10 mouse cellular contexts compared by ENCODE assay signal in the genomic region with DNA sequence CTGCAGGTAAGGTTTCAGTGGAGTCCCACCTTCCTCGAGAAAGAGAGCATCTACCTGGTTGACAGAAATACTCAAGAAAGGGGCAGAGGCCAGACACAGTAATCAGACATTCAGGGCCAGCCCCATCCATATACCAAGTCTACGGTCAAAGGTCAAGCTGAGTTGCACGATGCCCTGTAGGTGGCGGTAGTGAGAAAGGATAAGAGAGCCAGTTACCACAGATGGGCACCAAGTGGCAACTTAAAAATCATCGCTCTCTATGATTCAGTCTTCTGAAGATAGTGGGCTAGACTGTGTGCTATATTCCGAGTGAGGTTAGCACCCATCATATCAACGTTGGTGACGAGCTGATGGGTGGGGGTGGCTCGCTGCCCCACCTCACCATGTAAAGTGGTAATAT. TPM values are rescaled to one million over a fixed set of nuclear protein-coding genes. Genes with fewer than 3 reads are reported as not detected.
A peak's percentile ranks its signal among the peaks of the same experiment; 100 is the strongest.
DNase-seq lines count a peak whose midpoint lies in the region; ATAC-seq lines count a peak whose summit lies in the region.
"Had no signal": no experiment of that assay in that cellular context is flagged by ENCODE, and none has a peak within 500 bp of the region (broad histone marks: within the 10 kb centered on the region; RNA-seq: fewer than 3 reads in every experiment).

No protein-coding gene starts in this region.

- DNase-seq in heart, embryonic 10.5 days (ENCODE audit: low spot score) = no peak
- no peak for DNase-seq in heart, adult 8-10 months (ENCODE audit: low spot score)
- peak; percentile 43 for DNase-seq in CD4-positive helper T cell, adult 2 months (ENCODE audit: low read depth, low spot score)
- peak; percentile 62 for DNase-seq in adrenal gland, postnatal 10 days
- no peak for DNase-seq in ovary, postnatal 36 days (ENCODE audit: low spot score)
- DNase-seq in urinary bladder, postnatal 10 days (ENCODE audit: low spot score) = no peak

- no peak overlapping the region for H3K4me3 ChIP-seq in heart, embryonic 10.5 days
- H3K4me3 ChIP-seq: embryonic facial prominence, embryonic 12.5 days had no signal

- H3K27me3 ChIP-seq in heart, embryonic 10.5 days (ENCODE audit: insufficient read depth, poor library complexity, severe bottlenecking) = no peaks in the 10 kb centered on the region
- H3K27me3 ChIP-seq: embryonic facial prominence, embryonic 12.5 days had no signal

- H3K27ac ChIP-seq in heart, embryonic 10.5 days = 0 out of 2 replicates have a peak overlapping the region, but pooled peaks have one; percentile 36
- H3K27ac ChIP-seq: embryonic facial prominence, embryonic 12.5 days had no signal

- peaks cover 20% of the 10 kb centered on the region for H3K4me1 ChIP-seq in heart, embryonic 10.5 days

- WGBS in heart, embryonic 10.5 days = 57% methylated on average over 9 of the region's 9 CpGs

- ATAC-seq in erythroid progenitor cell, adult 5-6 weeks (replicated peaks; ENCODE audit: low FRiP score, poor library complexity, severe bottlenecking) = peak; percentile 74; the same call in 1 of the 2 replicates
- peak; percentile 78 for ATAC-seq in megakaryocyte, adult 5-6 weeks (ENCODE audit: poor library complexity, severe bottlenecking)

- no peaks in the 10 kb centered on the region for H3K9me3 ChIP-seq in heart, embryonic 10.5 days
- H3K9me3 ChIP-seq: embryonic facial prominence, embryonic 12.5 days had no signal

- no peaks in the 10 kb centered on the region for H3K36me3 ChIP-seq in heart, embryonic 10.5 days
- H3K36me3 ChIP-seq: embryonic facial prominence, embryonic 12.5 days had no signal

RNA-seq across cellular contexts. Expression of gene Mis18a, which starts 32.5 kb away (rescaled TPM):
- 44.7 and 64.0 TPM in 2 replicates for polyA plus RNA-seq in heart, embryonic 10.5 days (2016; fragmentation: Nextera tagmentation; extraction: Ambion mirVana)
- 1 to 10 TPM; 2.1 to 3.7 (median 2.8) TPM for total RNA-seq in heart, adult 8-10 months (2022)
- total RNA-seq in adrenal gland, postnatal 10 days (2021) = 10 to 100 TPM in 1 of 2 experiments, 1 to 10 TPM in 1; 8.8 to 10.6 TPM
- total RNA-seq in erythroid progenitor cell, adult 5-6 weeks (2015; ENCODE audit: low replicate concordance) = 40.4 and 43.6 TPM in 2 replicates
- total RNA-seq in erythroid progenitor cell, adult 5-6 weeks (2017; ENCODE audit: low replicate concordance) = 8.9 and 25.4 TPM in 2 replicates
- 117 and 121 TPM in 2 replicates for total RNA-seq in megakaryocyte, adult 5-6 weeks (2015)
- total RNA-seq in megakaryocyte, adult 5-6 weeks (2017) = 68.6 and 70.6 TPM in 2 replicates

RNA-seq across cellular contexts. Expression of gene Mrap, which starts 43.3 kb away (rescaled TPM):
- polyA plus RNA-seq in heart, embryonic 10.5 days (2016; fragmentation: Nextera tagmentation; extraction: Ambion mirVana) = 26.7 and 37.5 TPM in 2 replicates
- total RNA-seq in heart, adult 8-10 months (2022) = 10 to 100 TPM; 13.4 to 20.0 (median 13.6) TPM
- total RNA-seq in adrenal gland, postnatal 10 days (2021) = 100 to 1,000 TPM; 218 to 374 TPM
- 6.3 and 13.0 TPM in 2 replicates for total RNA-seq in erythroid progenitor cell, adult 5-6 weeks (2015; ENCODE audit: low replicate concordance)
- total RNA-seq in erythroid progenitor cell, adult 5-6 weeks (2017; ENCODE audit: low replicate concordance) = 1.4 and 4.5 TPM in 2 replicates
- not detected in 2 replicates for total RNA-seq in megakaryocyte, adult 5-6 weeks (2015)
- not detected in 2 replicates for total RNA-seq in megakaryocyte, adult 5-6 weeks (2017)
- polyA plus RNA-seq: stomach, embryonic 14.5 days had no signal

Comparison
In these comparisons a context has a peak if more than half of its experiments do, and no peak if none do; other contexts are left out.
1. DNase-seq: peak in CD4-positive helper T cell, adult 2 months (single experiment) and adrenal gland, postnatal 10 days (single experiment); none in heart, embryonic 10.5 days (single experiment), heart, adult 8-10 months (single experiment), ovary, postnatal 36 days (single experiment) and urinary bladder, postnatal 10 days (single experiment).
2. RNA of gene Mrap, which starts 43.3 kb away (total RNA-seq): 218 to 374 TPM in adrenal gland, postnatal 10 days; 13.4 to 20.0 TPM in heart, adult 8-10 months, 1.4 to 13.0 TPM in erythroid progenitor cell, adult 5-6 weeks and not detected in megakaryocyte, adult 5-6 weeks; every median in the first group is over 10 times any median in the second.